Mouse (Mus musculus): ENCODE measurements around the gene Mfsd4b2.
"Not testable (repeated sequence)": the region's sequence is repeated elsewhere in the genome, so short reads cannot be mapped to it uniquely, and the experiment has no call there.

Gene Mfsd4b2

DNA sequence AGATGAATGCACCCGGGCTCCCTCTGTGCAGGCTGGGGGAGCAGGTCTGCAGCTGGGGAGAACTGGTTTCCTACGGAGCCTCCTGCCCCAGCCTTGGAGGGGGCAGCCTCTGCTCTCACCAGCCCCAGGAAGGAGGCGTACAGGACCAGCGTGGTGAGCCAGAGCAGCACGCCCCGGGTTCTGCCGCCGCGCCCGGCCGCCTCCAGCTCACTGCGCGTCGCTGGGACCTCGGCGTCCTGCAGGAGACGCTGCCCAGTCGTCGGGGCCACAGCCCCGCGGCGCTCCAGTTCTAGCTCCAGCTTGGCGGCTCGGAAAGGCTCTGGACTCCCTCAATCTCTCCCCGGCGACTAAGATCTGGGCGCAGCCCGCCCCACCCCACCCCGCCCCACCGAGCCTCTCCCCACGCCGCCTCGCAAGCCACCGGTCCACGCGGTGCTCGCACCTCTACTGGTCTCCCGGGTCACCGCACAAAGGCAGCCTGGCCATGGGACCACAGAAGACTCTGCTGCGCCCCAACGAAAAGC is at the start of gene Mfsd4b2:
Gene Mfsd4b2 (minus strand): TSS at position 308 of the 524 bp plus-strand sequence.
- in situ Hi-C loops (cut with MseI, MboI), result no loop called here

DNA sequence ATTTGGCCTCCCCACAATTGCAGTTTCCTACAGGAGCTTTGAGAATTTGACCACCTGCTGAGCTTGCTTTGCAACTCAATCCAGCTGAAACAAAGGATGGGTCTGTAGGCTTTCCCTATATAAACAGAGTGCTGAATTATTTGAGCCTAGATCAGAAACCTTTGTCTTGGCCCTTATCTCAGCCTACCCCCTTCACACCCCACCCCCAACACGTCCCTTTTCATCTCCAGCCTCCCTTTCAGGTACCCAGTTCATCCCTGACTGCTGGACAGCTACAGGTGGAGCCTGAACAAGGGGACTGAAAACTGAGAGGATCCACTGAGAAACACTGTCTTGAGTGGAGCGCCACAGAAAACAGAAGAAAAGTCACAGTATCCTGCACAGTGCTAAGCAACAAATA is 49.0 kb upstream of the Mfsd4b2 start:
- in situ Hi-C loops (cut with MseI, MboI), result no loop called here

DNA sequence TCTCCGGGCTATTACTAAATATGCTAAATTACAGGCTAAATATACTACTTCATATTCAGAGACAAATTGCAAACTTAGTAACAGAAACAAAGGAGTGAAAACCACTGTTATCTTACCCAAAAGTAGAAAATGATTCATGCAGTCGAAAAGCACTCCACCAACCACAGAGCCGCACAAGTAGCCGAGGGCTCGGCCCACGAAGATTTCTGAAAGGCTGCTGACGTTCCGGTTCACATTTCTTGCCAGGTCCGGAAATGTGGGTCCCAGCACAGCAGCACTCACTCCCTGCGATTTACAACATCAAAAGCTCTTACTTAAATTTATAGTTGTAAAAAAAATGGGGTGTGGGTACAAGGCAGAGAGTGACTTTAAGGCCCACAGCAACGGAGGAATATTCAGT is 48.3 kb upstream of the Mfsd4b2 start:
- in situ Hi-C loops (cut with MseI, MboI), result no loop called here

DNA sequence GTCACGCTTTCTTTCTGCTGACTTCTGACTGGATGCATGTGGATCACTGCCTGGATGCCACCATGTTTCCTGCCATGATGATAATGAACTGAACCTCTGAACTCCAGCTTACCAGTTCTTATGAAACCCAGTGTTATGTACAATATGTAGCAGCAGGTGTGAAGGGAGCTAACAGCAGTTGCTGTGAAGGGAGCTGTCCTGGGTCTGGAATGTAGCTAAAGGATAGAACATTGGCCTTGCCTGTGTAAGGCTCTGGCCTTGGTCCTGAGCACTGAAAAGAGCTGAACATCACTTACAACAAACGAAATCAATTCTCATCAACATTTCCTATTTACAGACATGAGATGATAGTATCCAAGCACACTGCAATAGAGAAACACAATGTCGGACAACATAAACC is 40.8 kb upstream of the Mfsd4b2 start:
- in situ Hi-C loops (cut with MseI, MboI), result no loop called here

DNA sequence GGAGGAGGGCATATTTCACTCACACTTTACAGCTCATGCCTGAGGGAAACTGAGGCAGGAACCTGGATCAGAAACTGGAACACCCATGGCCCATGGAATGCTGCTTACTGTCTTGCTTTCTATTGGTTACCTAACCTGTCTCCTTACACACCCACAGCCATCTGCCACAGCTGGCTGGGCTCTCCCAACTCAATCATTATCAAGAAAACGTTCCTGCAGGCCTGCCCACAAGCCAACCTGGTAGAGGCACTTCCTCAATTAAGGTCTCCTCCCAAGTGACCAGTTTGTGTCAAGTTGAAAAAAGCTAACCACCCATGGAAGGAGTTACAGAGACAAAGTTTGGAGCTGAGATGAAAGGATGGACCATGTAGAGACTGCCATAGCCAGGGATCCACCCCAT is 35.2 kb upstream of the Mfsd4b2 start:
- in situ Hi-C loops (cut with MseI, MboI), result no loop called here

DNA sequence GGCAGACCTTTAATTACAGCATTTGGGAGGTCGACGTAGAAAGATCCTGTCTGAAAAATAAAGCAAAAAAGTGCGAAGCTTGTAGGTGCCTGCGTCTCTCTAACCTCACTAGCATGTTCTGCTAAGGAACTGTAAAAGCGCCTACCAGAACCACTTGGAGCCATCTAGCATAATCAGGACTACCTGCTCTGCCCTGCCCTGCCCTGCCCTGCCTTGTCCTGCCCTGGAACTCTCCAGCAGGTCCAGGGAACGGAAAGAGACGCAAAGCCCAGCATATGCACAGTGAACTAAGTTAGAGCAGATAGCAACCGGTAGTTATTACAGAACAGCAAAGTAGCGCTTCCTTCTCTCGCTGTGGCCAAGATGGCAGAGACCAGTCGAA is 33.7 kb upstream of the Mfsd4b2 start:
- in situ Hi-C loops (cut with MseI, MboI), result no loop called here

DNA sequence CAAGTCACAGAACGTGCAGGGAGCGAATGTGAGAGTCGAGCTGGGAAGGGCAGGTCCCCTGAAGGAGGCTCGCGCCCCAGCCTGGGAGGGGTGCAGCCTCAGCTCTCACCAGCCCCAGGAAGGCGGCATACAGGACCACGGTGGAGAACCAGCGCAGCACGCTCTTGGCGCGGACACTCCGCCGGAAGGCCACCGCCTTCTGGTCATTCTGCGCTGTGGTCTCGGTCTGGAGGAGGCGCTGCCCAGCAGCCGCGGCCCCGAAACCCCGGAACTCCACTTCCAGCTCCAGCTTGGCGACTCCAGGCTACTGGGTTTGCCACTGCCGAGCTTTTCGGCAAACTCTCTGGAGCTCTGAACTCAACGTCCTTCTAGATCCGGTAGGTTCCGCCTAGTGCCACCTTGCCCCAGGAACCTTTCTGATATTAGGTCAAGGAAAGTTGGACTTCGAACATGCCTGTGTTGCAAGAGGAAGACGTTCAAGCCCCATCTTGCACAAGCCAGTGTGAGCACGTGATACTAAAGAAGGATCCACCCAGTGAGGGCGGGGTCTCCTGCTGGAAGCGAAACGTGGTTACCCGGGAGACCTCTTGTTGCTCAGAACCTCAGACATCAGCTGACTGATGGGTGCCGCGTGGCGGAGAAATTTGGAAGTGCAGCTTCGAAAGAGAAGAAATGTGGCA is 33.2 kb upstream of the Mfsd4b2 start, which contains the start of gene Mfsd4b3:
Gene Mfsd4b3 (minus strand): TSS at position 393 of the 680 bp plus-strand sequence.
- in situ Hi-C loops (cut with MseI, MboI), result no loop called here

DNA sequence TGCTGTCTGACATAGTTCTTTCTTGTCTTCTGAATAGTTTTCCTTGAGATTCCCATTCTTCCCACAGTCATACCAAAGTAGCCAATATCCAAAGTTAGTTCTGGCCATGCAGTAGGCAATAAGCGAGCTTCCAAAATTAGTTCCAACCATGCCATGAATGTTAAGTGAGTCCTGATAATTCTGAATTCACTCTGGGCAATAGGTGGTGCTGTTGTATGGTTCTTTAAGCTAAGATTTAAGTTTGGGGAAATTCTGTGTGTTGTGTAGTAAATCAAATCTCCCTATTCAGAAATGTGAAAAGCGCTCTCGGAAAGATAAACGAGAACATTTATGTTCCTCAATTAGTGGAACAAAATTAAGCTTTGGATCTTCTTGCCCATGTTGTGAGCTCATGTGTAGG is 31.5 kb upstream of the Mfsd4b2 start:
- in situ Hi-C loops (cut with MseI, MboI), result no loop called here

DNA sequence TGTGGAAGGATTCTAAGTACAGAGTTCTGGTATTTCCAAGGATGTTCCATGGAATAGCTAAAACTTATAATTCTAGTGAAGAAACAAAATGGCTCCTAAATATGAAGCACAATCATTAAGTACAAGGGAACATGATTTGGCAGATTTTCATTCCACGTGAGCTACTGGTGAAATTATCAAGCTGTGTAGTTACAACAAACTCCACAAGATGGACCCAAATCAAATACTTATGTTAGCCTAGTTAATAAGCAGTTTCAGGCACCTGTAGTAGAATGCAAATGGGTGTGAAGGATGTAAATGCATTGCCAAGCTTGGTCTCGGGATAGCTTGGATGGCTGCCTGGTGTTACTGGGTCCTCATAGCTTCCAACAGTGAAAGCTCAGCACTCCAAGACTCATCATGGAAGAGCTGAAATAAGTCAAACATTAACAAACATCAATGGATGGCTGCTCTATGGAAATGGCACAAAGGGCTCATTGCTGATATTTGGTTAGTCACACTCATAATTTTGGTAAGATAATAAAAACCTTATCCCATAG is 29.7 kb upstream of the Mfsd4b2 start:
- in situ Hi-C loops (cut with MseI, MboI), result no loop called here

DNA sequence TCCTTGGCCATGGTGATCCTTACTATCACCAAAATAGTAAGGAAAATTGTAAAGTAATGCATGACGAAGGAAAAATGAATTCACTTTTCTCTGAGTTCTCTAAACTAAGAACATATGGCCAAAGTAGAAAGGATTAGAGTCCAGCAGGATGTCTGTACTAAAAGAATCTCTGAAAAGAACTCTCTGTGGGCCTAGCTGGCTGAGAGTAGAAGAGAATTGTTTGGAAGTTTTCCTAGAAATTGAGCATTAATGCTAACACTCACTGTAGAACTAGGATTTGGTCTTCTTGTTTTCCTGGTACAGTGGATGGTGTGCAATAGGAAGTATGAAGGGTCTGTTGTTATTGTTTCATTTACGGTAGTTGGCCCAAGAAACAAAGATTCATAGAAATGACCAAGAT is 28.4 kb upstream of the Mfsd4b2 start:
- in situ Hi-C loops (cut with MseI, MboI), result no loop called here

DNA sequence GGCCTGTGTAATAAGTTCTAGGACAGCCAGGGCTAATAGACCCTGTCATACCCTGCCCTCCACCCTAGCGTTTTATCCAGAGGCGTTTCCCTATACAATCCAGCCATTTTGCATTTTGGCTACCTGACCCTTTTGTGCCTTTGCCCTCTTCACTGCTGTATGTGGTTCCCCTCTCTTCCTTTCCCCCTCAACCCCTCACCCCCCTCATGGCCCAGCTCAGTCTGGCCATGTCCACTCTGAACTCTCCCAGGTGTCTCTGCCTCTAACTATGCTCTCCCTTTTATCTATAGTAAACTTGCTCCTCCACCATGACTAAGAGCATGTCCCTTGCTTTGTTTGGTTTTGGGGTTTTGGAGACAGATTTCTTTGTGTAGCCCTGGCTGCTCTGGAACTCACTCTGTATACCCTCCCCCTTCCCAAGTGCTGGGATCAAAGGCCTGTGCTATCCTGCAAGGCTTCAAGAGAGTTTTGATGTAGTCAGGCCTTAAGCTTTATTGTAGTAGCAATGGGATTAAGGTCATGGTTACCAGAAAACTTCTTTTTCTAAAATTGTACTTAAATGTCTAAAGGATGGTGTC is 22.7 kb upstream of the Mfsd4b2 start:
- in situ Hi-C loops (cut with MseI, MboI), result no loop called here

DNA sequence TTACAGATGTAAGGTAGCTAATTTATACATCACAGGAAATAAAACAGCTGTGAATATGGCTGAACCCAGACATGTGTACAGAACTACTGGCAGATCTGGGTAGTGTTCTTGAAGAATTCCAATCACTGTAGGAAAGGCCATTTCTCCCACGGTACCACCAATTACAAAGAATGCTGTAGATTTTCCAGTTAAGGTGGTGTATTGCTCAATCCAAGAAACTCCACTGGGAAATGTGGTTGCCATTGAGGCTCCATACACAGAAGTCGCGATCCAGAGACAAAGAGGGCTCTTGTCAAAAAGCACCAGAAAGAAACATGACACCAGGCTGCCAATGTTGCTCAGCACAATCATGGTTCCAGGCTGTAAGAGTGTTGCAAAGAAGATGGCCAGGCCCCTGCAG is 20.5 kb upstream of the Mfsd4b2 start:
- in situ Hi-C loops (cut with MseI, MboI), result not testable (repeated sequence)

DNA sequence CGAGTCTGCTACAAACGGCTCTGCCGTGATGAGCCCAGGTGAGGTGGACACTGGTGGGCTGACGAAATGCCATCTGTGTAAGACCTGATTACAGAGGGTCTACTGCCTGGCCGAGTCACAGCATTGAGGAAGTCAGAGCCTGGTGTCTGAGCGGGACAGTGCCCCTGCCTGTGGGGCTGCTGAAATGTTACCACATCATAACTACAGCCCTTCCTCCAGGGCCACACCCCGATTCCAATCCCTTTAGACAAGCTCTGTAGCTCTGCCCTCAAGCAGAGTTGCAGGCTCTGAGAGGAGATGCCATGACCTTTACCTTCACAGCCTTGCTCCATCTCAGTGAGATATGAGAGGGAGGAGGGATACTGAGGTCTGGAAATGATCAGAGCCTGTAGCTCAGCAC is 9.8 kb upstream of the Mfsd4b2 start:
- in situ Hi-C loops (cut with MseI, MboI), result no loop called here

DNA sequence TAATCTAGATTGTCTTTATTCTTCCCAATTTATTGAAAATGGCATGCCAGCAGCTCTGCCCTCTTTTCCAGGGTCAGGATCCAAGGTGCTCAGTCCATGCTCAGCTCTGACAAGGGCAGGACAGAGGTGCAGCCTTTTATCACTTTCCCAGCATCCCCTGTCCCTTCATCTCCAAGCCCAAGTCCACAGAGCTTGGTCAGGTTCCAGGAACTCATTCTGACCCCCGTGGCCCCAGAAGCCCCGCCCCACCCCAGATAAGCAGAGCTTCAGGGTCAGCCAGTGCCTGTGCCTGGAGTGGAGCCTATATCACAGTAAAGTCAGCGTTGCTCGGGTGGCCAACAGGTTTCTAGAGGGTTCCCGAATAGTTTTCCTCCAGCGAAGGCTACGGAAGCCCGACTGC is 2.2 kb downstream of the Mfsd4b2 start:
- in situ Hi-C loops (cut with MseI, MboI), result not testable (repeated sequence)

DNA sequence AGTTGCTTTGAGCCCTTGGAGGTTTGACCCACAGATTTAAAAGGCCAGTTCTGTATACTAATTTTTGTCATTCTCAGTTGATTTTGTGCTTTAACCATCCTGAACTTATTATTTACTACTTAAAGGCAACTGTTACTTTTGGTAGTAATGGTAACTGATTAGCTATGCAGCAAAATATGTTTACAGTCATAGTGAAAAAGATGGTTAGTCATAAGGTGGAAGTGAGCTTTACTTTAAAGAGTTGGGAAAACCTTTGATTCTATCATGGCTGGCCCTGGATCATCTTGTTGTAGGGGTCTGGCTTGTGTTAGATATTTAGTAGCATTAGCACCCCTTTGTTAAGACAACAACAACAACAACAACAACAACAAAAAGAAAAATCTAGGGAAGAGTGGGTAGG is 14.1 kb downstream of the Mfsd4b2 start:
- in situ Hi-C loops (cut with MseI, MboI), result no loop called here

DNA sequence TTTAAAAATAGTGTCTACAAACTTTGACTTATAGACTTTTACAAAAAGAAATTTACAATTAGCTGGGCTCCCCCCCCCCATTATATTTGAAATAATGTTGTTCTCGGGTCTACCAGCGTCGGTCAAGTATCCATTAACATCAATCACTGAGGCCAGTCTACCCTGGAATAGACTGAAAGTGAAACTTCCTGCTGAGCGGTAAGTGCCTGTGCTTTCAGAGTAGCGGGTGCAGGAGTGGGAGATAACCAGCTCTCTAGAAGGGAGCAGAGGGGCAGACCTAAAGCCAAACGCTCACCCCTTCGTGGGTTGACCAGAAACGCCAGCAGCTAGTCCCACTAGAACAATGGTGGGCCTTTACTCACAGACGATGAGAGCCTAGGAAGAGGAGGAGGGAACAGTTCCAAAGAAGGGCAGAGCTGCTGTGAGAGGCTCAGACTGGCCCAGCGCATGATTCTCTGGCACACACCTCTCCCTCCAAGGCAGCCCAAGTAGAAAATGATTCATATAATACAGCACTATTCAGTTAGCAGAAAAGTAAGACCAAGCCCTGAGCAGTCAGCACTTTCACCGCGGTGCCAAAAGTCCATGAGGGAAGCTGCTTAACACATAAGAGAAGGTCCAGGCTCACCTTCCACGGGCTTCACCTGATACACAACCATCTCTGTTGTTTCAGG is 17.8 kb downstream of the Mfsd4b2 start:
- in situ Hi-C loops (cut with MseI, MboI), result no loop called here

DNA sequence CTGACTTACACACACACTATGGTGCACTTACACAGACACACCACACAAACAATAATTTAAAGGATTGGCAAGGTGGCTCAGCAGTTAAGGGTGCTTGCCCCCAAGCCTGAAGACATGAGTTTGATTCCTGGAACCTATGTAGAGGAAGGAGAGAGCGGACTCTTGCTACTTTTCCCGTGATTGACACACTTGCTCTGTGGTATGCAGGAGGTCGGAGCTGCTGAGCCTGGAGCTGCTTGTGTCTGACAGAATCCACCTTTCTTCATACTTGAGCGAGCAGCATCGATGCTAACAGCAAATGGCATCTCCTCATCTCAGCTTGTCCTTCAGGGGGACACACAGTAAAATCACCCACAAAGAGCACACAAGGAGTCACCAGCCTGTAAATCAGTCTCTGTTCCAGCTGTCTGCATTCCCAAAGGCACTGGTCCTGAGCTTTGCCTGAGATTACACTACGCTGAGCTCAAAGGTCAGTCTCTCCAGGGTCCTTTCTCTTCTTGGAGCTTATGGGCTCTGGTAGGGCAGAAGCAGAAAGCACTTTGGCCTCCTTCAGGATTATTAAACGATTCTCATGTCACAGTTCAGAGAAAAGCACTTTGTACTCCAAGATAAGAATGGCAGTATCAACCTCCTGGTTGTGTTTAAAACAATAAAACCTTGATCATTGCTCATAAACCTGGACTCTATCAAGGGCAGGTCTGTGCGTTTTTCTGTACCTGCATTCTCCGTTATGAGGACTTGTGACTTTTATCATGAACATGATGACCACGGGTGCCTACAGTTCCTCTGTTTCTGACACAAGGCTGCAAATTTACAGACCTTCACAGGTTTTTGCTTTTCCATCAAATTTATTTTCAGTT is 19.7 kb downstream of the Mfsd4b2 start:
- in situ Hi-C loops (cut with MseI, MboI), result no loop called here

DNA sequence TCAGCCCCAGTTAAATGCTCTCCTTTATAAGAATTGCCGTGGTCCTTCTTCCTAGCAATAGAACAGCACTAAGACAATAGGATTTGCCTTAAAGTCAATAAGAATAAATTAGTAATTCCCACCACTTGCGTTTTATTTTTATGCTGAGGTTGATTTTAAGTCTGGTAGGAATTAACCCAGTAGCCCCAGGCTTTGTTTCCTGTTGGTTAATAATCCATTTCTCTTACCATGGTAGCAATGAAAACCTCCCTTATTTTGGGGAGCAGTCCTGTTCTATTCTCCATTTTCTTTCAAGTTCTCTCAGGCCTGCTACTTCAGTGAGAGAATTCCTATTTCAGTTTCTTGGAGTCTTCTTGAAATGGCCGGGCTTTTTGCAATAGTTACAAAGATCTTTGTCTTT is 22.5 kb downstream of the Mfsd4b2 start:
- in situ Hi-C loops (cut with MseI, MboI), result no loop called here

DNA sequence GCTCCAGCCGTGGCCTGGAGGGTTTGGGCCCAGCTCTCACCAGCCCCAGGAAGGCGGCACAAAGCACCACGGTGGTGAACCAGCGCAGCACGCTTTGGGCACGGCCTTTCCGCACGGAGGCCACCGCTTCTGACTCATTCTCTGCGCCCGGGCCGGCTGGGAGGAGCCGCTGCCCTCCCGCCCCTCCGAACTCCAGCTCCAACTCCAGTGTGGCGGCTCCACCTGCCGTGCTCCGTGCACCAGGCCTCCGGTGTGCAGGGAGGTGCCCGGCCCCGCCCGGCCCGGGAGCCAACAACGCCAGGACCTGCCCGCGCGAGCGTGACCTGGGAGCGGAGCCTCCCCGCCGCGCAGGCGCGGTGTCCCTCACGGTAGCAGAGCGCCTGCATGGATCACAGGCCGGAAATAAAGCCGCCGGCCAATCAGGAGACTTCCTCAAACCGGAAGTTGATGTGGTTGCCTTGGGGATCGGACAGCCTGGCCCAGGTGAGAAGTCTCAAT is 27.8 kb downstream of the Mfsd4b2 start, which contains the start of gene Mfsd4b4:
Gene Mfsd4b4 (minus strand): TSS at position 365 of the 498 bp plus-strand sequence.
- in situ Hi-C loops (cut with MseI, MboI), result no loop called here

DNA sequence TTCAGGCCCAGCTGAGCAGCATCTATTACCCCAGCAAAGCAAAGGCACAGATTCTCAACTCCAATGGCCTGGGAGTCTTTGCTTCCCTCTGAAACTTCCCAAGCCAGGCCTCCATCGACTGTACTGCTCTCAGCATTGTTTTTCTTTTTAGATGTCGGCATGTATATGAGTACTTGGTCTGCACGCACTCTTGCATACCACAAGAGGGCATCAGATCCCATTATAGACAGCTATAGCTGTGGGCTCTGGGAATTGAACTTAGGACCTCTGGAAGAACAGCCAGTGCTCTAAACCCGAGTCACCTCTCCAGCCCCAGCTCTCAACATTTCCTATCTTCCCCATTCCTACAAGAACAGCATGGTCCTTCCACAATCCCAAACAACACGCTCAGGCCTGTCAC is 30.2 kb downstream of the Mfsd4b2 start:
- in situ Hi-C loops (cut with MseI, MboI), result no loop called here

All from mouse trophoblast stem cell (cell line).